Mouse (Mus musculus) MEL (cell line): ENCODE measurements around the gene Gm45234.

Experiments
- BHLHE40 ChIP-seq: IDR thresholded peaks from 2 replicates; pipeline ENCODE4 v1.6.1; 2012; ENCODE audit warnings: low read depth, mild to moderate bottlenecking, inconsistent platforms, low read length, improper control_type of control experiment, borderline replicate concordance
- CHD2 ChIP-seq: IDR thresholded peaks from 2 replicates; pipeline ENCODE4 v1.6.1; 2011; ENCODE audit warnings: low read length, improper control_type of control experiment
- CTCF ChIP-seq, 3 experiments: IDR thresholded peaks in 2 of 3; conservative IDR thresholded peaks in 1 of 3; 2 replicates each; pipeline ENCODE4 v1.5.1; 2011 to 2012; ENCODE audit warnings: low read length in 3 of 3, low read depth in 2 of 3, mild to moderate bottlenecking in 2 of 3, improper control_type of control experiment in 1 of 3, inconsistent platforms in 1 of 3, mixed read lengths in 1 of 3, moderate library complexity in 1 of 3; ENCODE audit not compliant: control insufficient read depth in 1 of 3, insufficient read depth in 1 of 3, poor library complexity in 1 of 3, severe bottlenecking in 1 of 3
- EP300 ChIP-seq, 2 experiments: IDR thresholded peaks; 2 replicates each; pipeline ENCODE4 v1.6.1; 2011; ENCODE audit warnings: improper control_type of control experiment in 2 of 2, low read length in 2 of 2, low read depth in 1 of 2, mild to moderate bottlenecking in 1 of 2
- GATA1 ChIP-seq: IDR thresholded peaks from 2 replicates; pipeline ENCODE4 v1.6.1; 2011; ENCODE audit warnings: low read depth, low read length, improper control_type of control experiment
- POLR2A ChIP-seq, 2 experiments: IDR thresholded peaks; 2 replicates each; pipeline ENCODE4 v1.6.1; 2011 to 2012; ENCODE audit warnings: low read length in 2 of 2, mild to moderate bottlenecking in 2 of 2, control low read depth in 1 of 2, improper control_type of control experiment in 1 of 2, low read depth in 1 of 2, moderate library complexity in 1 of 2; ENCODE audit not compliant: control insufficient read depth in 1 of 2, insufficient read depth in 1 of 2, poor library complexity in 1 of 2
- ZKSCAN1 ChIP-seq: IDR thresholded peaks from 2 replicates; pipeline ENCODE4 v1.6.1; 2012; ENCODE audit warnings: low read depth, mild to moderate bottlenecking, inconsistent platforms, low read length, improper control_type of control experiment, moderate library complexity

GRCm38 (mm10) chr6:124724472-124724871, 31.3 kb downstream of the Gm45234 start:
- no peak for TF ChIP-seq POLR2A (IDR thresholded peaks at IDR 0.05; ENCODE audit: control insufficient read depth in 1 of 2, insufficient read depth in 1 of 2, low read depth in 1 of 2, low read length in 2 of 2, poor library complexity in 1 of 2)
- TF ChIP-seq GATA1: no peak
- no peak for TF ChIP-seq CHD2
- TF ChIP-seq EP300 (IDR thresholded peaks at IDR 0.05; ENCODE audit: low read depth in 1 of 2, low read length in 2 of 2): no peak
- TF ChIP-seq BHLHE40: no peak
- no peak for TF ChIP-seq ZKSCAN1
- no peak for TF ChIP-seq CTCF (IDR thresholded peaks at IDR 0.05 in 2 of 3, conservative IDR thresholded peaks at IDR 0.05 in 1 of 3; ENCODE audit: control insufficient read depth in 1 of 3, insufficient read depth in 1 of 3, low read depth in 2 of 3, low read length in 3 of 3, poor library complexity in 1 of 3, severe bottlenecking in 1 of 3)
